Mouse (Mus musculus) ES-Bruce4 (cell line): ENCODE data around the gene Paqr3. TPM values are rescaled to one million over a fixed set of nuclear protein-coding genes. Genes with fewer than 3 reads are reported as not detected.

Source experiments
- H3K27ac ChIP-seq: 2 replicates; pipeline ENCODE4 v1.5.1; 2012; ENCODE audit warnings: low read length, inconsistent platforms; ENCODE audit not compliant: insufficient read depth
- H3K27me3 ChIP-seq: 2 replicates; pipeline ENCODE4 v1.6.1; 2012; ENCODE audit warnings: mild to moderate bottlenecking, low read length, inconsistent platforms; ENCODE audit not compliant: control insufficient read depth, poor library complexity, insufficient read depth, severe bottlenecking
- H3K36me3 ChIP-seq: 2 replicates; pipeline ENCODE4 v1.6.1; 2012; ENCODE audit warnings: inconsistent platforms, mild to moderate bottlenecking, low read length, moderate library complexity; ENCODE audit not compliant: control insufficient read depth, poor library complexity, insufficient read depth, severe bottlenecking
- H3K4me1 ChIP-seq: one replicate; pipeline ENCODE4 v1.8.1; 2011; ENCODE audit warnings: low read length; ENCODE audit not compliant: control insufficient read depth, insufficient read depth
- H3K4me3 ChIP-seq: 2 replicates; pipeline ENCODE4 v1.5.1; 2011; ENCODE audit warnings: low read depth, mild to moderate bottlenecking, low read length
- H3K9ac ChIP-seq: 2 replicates; pipeline ENCODE4 v1.6.1; 2012; ENCODE audit warnings: low read depth, mild to moderate bottlenecking, inconsistent platforms; ENCODE audit not compliant: poor library complexity, severe bottlenecking
- H3K9me3 ChIP-seq: replicated peaks from 2 replicates; pipeline ENCODE4 v1.6.1; 2012; ENCODE audit warnings: mild to moderate bottlenecking, low read length, inconsistent platforms; ENCODE audit not compliant: control insufficient read depth, poor library complexity, insufficient read depth, severe bottlenecking
- CTCF ChIP-seq: IDR thresholded peaks from one replicate; pipeline ENCODE4 v1.8.1; 2011; ENCODE audit warnings: low read depth, low read length
- EP300 ChIP-seq: IDR thresholded peaks from 2 replicates; pipeline ENCODE4 v1.6.1; 2011; ENCODE audit warnings: low read depth, low read length; ENCODE audit not compliant: insufficient read depth
- POLR2A ChIP-seq: IDR thresholded peaks from one replicate; pipeline ENCODE4 v1.8.1; 2011; ENCODE audit warnings: low read length; ENCODE audit not compliant: insufficient read depth
- polyA plus RNA-seq: library from polyadenylated mRNA; stranded (reverse); fragments of >200 nt; gene quantifications from 2 replicates; pipeline ENCODE4 v1.2.4, GENCODE M21; 2011; ENCODE audit warnings: low read depth; ENCODE audit not compliant: missing spikeins, insufficient read depth, insufficient read length

The Paqr3 gene
- polyA plus RNA-seq, 1 experiment, result 13.4 TPM

DNA sequence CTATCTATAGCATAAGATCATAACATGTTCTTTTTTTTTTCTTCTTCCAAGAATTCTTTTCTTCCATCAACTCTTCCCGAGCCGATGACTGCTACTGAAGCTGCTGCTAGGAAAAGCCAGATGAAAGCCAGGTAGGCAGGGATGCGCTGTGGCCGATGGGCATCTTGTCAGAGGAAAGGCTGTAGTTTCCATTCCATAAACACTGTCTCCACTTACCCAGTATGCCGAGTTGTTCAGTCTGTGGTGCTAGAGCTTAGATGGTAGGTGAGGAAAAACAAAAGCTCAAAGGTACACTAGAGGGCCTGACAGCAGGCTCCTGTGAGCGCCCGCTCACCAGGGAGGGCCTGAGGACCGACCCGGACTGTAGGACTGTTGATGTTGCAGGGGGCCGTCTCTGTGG is 56.6 kb downstream of the Paqr3 start:
- H3K4me1 ChIP-seq, result no peaks in the 10 kb centered on the region
- no peaks in the 10 kb centered on the region for H3K27me3 ChIP-seq
- H3K27ac ChIP-seq, result no peak overlapping the region
- H3K4me3 ChIP-seq, result no peak overlapping the region
- H3K9me3 ChIP-seq, result no peaks in the 10 kb centered on the region
- TF ChIP-seq EP300, result no peak
- H3K9ac ChIP-seq, result no peak overlapping the region
- no peaks in the 10 kb centered on the region for H3K36me3 ChIP-seq

DNA sequence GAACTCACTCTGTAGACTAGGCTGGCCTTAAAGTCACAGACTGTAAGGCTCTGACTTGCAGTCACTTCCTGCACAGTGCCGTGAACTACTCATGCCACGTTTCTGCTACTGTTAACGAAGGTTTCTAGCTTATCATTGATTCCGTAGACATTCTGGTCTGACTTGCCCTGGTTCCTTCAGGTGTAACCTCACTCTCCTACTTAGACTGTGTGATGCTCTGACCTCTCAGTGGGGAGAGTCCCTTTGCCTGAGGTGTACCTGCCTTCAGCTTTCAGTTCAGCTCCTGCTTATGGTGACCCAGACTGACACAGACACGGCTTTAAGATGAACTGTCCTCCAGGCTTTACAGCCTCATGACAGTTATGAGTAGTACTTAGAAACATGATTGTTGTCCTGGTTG is 57.2 kb downstream of the Paqr3 start:
- Histone ChIP-seq H3K9ac (no peak overlapping the region), H3K4me1 (no peaks in the 10 kb centered on the region), H3K4me3 (no peak overlapping the region), H3K36me3 (no peaks in the 10 kb centered on the region), H3K9me3 (no peaks in the 10 kb centered on the region), H3K27ac (no peak overlapping the region), H3K27me3 (no peaks in the 10 kb centered on the region)
- TF ChIP-seq EP300, result no peak

DNA sequence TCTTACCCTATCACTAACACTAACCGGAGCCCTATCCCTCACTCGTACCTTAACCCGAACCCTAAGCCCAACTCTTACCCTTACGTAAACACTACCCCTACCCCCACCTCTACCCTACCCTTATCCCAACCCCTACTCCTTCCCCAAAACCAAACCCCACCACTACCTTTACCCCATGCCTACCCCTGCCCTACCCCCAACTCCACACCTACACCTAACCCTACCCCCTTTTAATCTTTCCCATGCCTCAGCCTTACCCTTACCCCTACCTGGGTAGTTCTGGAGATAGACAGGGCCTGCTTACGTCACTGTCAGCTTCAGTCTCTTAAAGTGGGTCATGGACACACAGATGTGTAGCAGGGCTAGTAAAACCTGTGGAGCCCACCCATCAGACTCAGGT is 62.5 kb downstream of the Paqr3 start:
- Histone ChIP-seq H3K36me3 (no peaks in the 10 kb centered on the region), H3K9me3 (no peaks in the 10 kb centered on the region), H3K27me3 (no peaks in the 10 kb centered on the region), H3K9ac (no peak overlapping the region), H3K27ac (no peak overlapping the region), H3K4me1 (no peaks in the 10 kb centered on the region), H3K4me3 (no peak overlapping the region)
- TF ChIP-seq POLR2A (no peak), CTCF (no peak), EP300 (no peak)

DNA sequence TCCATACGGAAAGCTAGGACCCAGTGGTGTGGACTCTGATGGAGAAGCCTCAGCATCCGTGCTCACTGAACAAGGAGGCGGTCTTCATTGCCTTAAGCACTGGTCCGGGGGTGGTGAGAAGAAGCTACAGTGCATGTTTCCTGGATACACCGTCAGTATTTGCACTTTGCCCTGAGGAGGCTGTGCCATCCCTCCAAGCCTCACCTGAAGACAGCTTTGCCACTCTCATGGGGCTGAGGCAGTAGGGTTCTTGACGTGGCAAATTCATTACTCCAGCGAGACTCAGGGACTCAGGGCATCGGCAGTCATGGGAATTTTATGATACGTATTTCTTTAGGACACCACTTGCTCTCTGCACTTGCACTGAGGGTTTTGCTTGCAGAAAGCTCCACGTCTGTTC is 64.7 kb downstream of the Paqr3 start:
- no peaks in the 10 kb centered on the region for H3K36me3 ChIP-seq
- H3K27me3 ChIP-seq, result no peaks in the 10 kb centered on the region
- H3K4me3 ChIP-seq, result no peak overlapping the region
- no peak overlapping the region for H3K27ac ChIP-seq
- TF ChIP-seq POLR2A, result no peak
- no peak for TF ChIP-seq EP300
- TF ChIP-seq CTCF, result no peak
- no peaks in the 10 kb centered on the region for H3K4me1 ChIP-seq
- H3K9ac ChIP-seq, result no peak overlapping the region
- H3K9me3 ChIP-seq, result no peaks in the 10 kb centered on the region

DNA sequence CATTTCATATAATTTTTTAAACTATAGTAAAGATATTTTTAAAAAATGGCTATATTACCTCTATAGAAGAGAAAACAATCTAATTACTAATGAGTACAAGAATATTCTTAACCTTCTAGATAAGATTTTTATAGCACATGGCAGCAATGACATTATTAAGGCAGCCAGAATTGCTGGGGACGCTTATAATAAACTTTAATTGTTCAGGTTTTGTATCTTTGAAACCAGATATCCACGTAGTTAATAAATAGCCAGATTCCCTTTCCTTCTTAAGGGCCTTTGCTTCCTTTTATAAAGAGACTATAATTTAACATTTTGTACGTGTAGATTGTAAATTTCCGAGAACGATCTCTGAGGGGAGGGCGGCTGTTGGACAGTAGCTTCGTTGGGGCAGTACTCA is 66.1 kb downstream of the Paqr3 start:
- Histone ChIP-seq H3K36me3 (no peaks in the 10 kb centered on the region), H3K4me1 (no peaks in the 10 kb centered on the region)
- TF ChIP-seq CTCF, result no peak
- TF ChIP-seq POLR2A, result no peak
- TF ChIP-seq EP300, result no peak

More for the DNA sequence above, 66.1 kb downstream of the Paqr3 start:
- Histone ChIP-seq H3K9ac (no peak overlapping the region), H3K9me3 (no peaks in the 10 kb centered on the region), H3K27ac (no peak overlapping the region), H3K27me3 (no peaks in the 10 kb centered on the region), H3K4me3 (no peak overlapping the region)

Other genes starting within 250 kb of the Paqr3 start
- gene Bmp2k, start 113.9 kb downstream of the Paqr3 start, polyA plus RNA-seq, result 8.4 and 10.3 TPM in 2 replicates